Mouse (Mus musculus): ENCODE data around the gene Mapre3.

- TF ChIP-seq CTCF (IDR thresholded peaks at IDR 0.05; ENCODE audit: insufficient read depth, low read depth, low read length) (no peak), POLR2A (IDR thresholded peaks at IDR 0.05; ENCODE audit: insufficient read depth, low read depth, low read length) (no peak)
These were observed 54.5 kb downstream of the Mapre3 start for GRCm38 (mm10) chr5:30868981-30869380.
